Mouse (Mus musculus) heart, postnatal 25 days (tissue): ENCODE results near the gene Rad51b. TPM values are rescaled to one million over a fixed set of nuclear protein-coding genes. Genes with fewer than 3 reads are reported as not detected.
A peak's percentile ranks its signal among the peaks of the same experiment; 100 is the strongest.

Experiments used
- DNase-seq: peaks from one replicate; pipeline ENCODE4 v3.0.0; 2022; ENCODE audit warnings: low spot score
- intact Hi-C: fragments of 180-260 bp; cut with DNase I; formaldehyde crosslinking; loops from one replicate; pipeline ENCODE4 v1.15.1; 2025
- total RNA-seq, 2 experiments: library from RNA; stranded (reverse); gene quantifications; 2 replicates each; pipeline ENCODE4 v1.2.3; 2021

The Rad51b gene
- total RNA-seq, 2 experiments from 2014 or later, result 0.68 to 0.84 TPM

GRCm38 (mm10) chr12:79732355-79733115 lies 435.5 kb downstream of the Rad51b start:
- intact Hi-C loops, result no loop called here
- DNase-seq, result no peak

- intact Hi-C loops, result no loop called here
- no peak for DNase-seq
Observed at GRCm38 (mm10) chr12:79735341-79735785, 438.3 kb downstream of the Rad51b start.

GRCm38 (mm10) chr12:79735882-79736281 lies 438.8 kb downstream of the Rad51b start:
- intact Hi-C loops, result no loop called here
- no peak for DNase-seq

- intact Hi-C loops, result no loop called here
- DNase-seq, result no peak
Observed at GRCm38 (mm10) chr12:79738700-79739099, 441.6 kb downstream of the Rad51b start.

- intact Hi-C loops, result loop anchor here (5.0 kb wide), 1 partner anchor 372 kb away; the partner anchor contains the start of gene Zfp36l1
Observed at GRCm38 (mm10) chr12:79739918-79740639, 443.0 kb downstream of the Rad51b start.

GRCm38 (mm10) chr12:79742211-79742610 lies 445.1 kb downstream of the Rad51b start:
- no peak for DNase-seq
- intact Hi-C loops, result loop anchor here (5.0 kb wide), 1 partner anchor 370 kb away; the partner anchor contains the start of gene Zfp36l1

More at GRCm38 (mm10) chr12:79739918-79740639, 443.0 kb downstream of the Rad51b start:
- DNase-seq, result no peak

GRCm38 (mm10) chr12:79744131-79744530 lies 447.0 kb downstream of the Rad51b start:
- DNase-seq, result no peak
- intact Hi-C loops, result loop anchor here (5.0 kb wide), 1 partner anchor 368 kb away; the partner anchor contains the start of gene Zfp36l1

GRCm38 (mm10) chr12:79745225-79745624 lies 448.1 kb downstream of the Rad51b start:
- intact Hi-C loops, result loop anchor here (5.0 kb wide), 1 partner anchor 392 kb away; no protein-coding TSS in a partner anchor
- no peak for DNase-seq

- no peak for DNase-seq
- intact Hi-C loops, result loop anchor here (5.0 kb wide), 1 partner anchor 391 kb away; no protein-coding TSS in a partner anchor
Observed at GRCm38 (mm10) chr12:79745845-79746510, 448.9 kb downstream of the Rad51b start.

- no peak for DNase-seq
- intact Hi-C loops, result loop anchor here (5.0 kb wide), 1 partner anchor 390 kb away; no protein-coding TSS in a partner anchor
Observed at GRCm38 (mm10) chr12:79747541-79747940, 450.5 kb downstream of the Rad51b start.

- intact Hi-C loops, result loop anchor here (5.0 kb wide), 1 partner anchor 388 kb away; no protein-coding TSS in a partner anchor
- DNase-seq, result no peak
Observed at GRCm38 (mm10) chr12:79748862-79749261, 451.8 kb downstream of the Rad51b start.

- intact Hi-C loops, result no loop called here
Observed at GRCm38 (mm10) chr12:79750253-79751125, 453.4 kb downstream of the Rad51b start.

GRCm38 (mm10) chr12:79751781-79752180 lies 454.7 kb downstream of the Rad51b start:
- no peak for DNase-seq
- intact Hi-C loops, result no loop called here

More at GRCm38 (mm10) chr12:79750253-79751125, 453.4 kb downstream of the Rad51b start:
- peak; percentile 63 for DNase-seq

GRCm38 (mm10) chr12:79752189-79752588 lies 455.1 kb downstream of the Rad51b start:
- intact Hi-C loops, result no loop called here
- no peak for DNase-seq

GRCm38 (mm10) chr12:79755617-79756016 lies 458.5 kb downstream of the Rad51b start:
- intact Hi-C loops, result no loop called here
- DNase-seq, result no peak

GRCm38 (mm10) chr12:79756352-79756751 lies 459.3 kb downstream of the Rad51b start:
- intact Hi-C loops, result no loop called here
- no peak for DNase-seq

- no peak for DNase-seq
- intact Hi-C loops, result no loop called here
Observed at GRCm38 (mm10) chr12:79757775-79758174, 460.7 kb downstream of the Rad51b start.

- DNase-seq, result no peak
- intact Hi-C loops, result no loop called here
Observed at GRCm38 (mm10) chr12:79759180-79759902, 462.3 kb downstream of the Rad51b start.
